Mouse (Mus musculus) neural tube, embryonic 14.5 days (tissue): Measurements from ENCODE around the gene Gpr179. TPM values are rescaled to one million over a fixed set of nuclear protein-coding genes. Genes with fewer than 3 reads are reported as not detected.
"Not testable (repeated sequence)": the region's sequence is repeated elsewhere in the genome, so short reads cannot be mapped to it uniquely, and the experiment has no call there.

Experiments used
- ATAC-seq: fragments of 200-750 bp; cut with Nextera tagmentation; 2 replicates; pipeline ENCODE4 v1.8.0; 2017; ENCODE audit warnings: low read depth, mild to moderate bottlenecking, moderate TSS enrichment, moderate library complexity
- H3K27ac ChIP-seq: fragments of 300-500 bp; sonication (generic); 2 replicates; pipeline ENCODE4 v1.5.1; 2014; ENCODE audit warnings: low read depth, mild to moderate bottlenecking, control low read depth, low read length, moderate library complexity, mixed read lengths
- H3K27me3 ChIP-seq: fragments of 300-500 bp; sonication (generic); 2 replicates; pipeline ENCODE4 v1.6.1; 2014; ENCODE audit warnings: low read length; ENCODE audit not compliant: control insufficient read depth, insufficient read depth
- H3K36me3 ChIP-seq: fragments of 300-500 bp; sonication (generic); 2 replicates; pipeline ENCODE4 v1.6.1; 2014; ENCODE audit warnings: low read length, mixed read lengths; ENCODE audit not compliant: control insufficient read depth, insufficient read depth
- H3K4me1 ChIP-seq: fragments of 300-500 bp; sonication (generic); 2 replicates; pipeline ENCODE4 v1.6.1; 2014; ENCODE audit warnings: low read length; ENCODE audit not compliant: control insufficient read depth, insufficient read depth
- H3K4me2 ChIP-seq: fragments of 300-500 bp; sonication (generic); 2 replicates; pipeline ENCODE4 v1.6.1; 2014; ENCODE audit warnings: mild to moderate bottlenecking, low read depth, low read length, control low read depth
- H3K4me3 ChIP-seq: fragments of 300-500 bp; sonication (generic); 2 replicates; pipeline ENCODE4 v1.5.1; 2014; ENCODE audit warnings: low read depth, low read length, control low read depth, mixed read lengths
- H3K9ac ChIP-seq: fragments of 300-500 bp; sonication (generic); replicated peaks from 2 replicates; pipeline ENCODE4 v1.6.1; 2014; ENCODE audit warnings: low read depth, mild to moderate bottlenecking, control low read depth, low read length, mixed read lengths
- H3K9me3 ChIP-seq: fragments of 300-500 bp; sonication (generic); 2 replicates; pipeline ENCODE4 v1.6.1; 2016; ENCODE audit warnings: low read length; ENCODE audit not compliant: control insufficient read depth
- WGBS: fragments of 180-500 bp; shearing (Covaris S2); extraction: QIAGEN DNeasy Blood & Tissue Kit; methylation state at CpG from one replicate; pipeline ENCODE4 v1.1.7; 2014; 5-methylcytosine and 5-hydroxymethylcytosine counted together
- polyA plus RNA-seq: library from polyadenylated mRNA; unstranded; fragments of >200 nt; fragmentation: Nextera tagmentation; extraction: Ambion mirVana; gene quantifications from 2 replicates; pipeline ENCODE4 v1.2.1, GENCODE M21; 2014

Gpr179 gene
- polyA plus RNA-seq, 1 experiment from 2014 or later = 0.71 TPM

GRCm38 (mm10) chr11:97315504-97316503 lies 36.1 kb downstream of the Gpr179 start, which contains the start of gene Mrpl45:
Gene Mrpl45 (plus strand): TSS chr11:97315716.
- peak within 1 kb of the TSS; percentile 46 for H3K4me3 ChIP-seq
- no peaks in the 10 kb centered on the region for H3K27me3 ChIP-seq
- no peaks in the 10 kb centered on the region for H3K9me3 ChIP-seq
- peak within 1 kb of the TSS; percentile 71 for H3K27ac ChIP-seq
- peak within 1 kb of the TSS; percentile 56 for H3K9ac ChIP-seq
- WGBS = under 1% methylated on average over 50 of the region's 50 CpGs
- H3K4me2 ChIP-seq = peak within 1 kb of the TSS; percentile 55
- peak; percentile 96 for ATAC-seq
- H3K36me3 ChIP-seq = no peaks in the 10 kb centered on the region
- H3K4me1 ChIP-seq = peaks cover 8% of the 10 kb centered on the region; the same call in 1 of the 2 replicates

- Histone ChIP-seq H3K9me3 (no peaks in the 10 kb centered on the region), H3K27ac (peak overlapping the region; percentile 44; the same call in 1 of the 2 replicates), H3K4me2 (peak overlapping the region; percentile 55), H3K9ac (no peak overlapping the region), H3K4me1 (peaks cover 9% of the 10 kb centered on the region; the same call in 1 of the 2 replicates), H3K36me3 (no peaks in the 10 kb centered on the region), H3K4me3 (peak overlapping the region; percentile 46), H3K27me3 (no peaks in the 10 kb centered on the region)
- WGBS = 51% methylated on average over 8 of the region's 8 CpGs
- ATAC-seq = no peak
These were observed 37.0 kb downstream of the Gpr179 start for GRCm38 (mm10) chr11:97314751-97315503.

GRCm38 (mm10) chr11:97314110-97314509 lies 37.8 kb downstream of the Gpr179 start:
- no peaks in the 10 kb centered on the region for H3K9me3 ChIP-seq

GRCm38 (mm10) chr11:97312871-97313270 lies 39.0 kb downstream of the Gpr179 start:
- not testable (repeated sequence) for H3K4me1 ChIP-seq, H3K27me3 ChIP-seq, H3K27ac ChIP-seq, H3K4me2 ChIP-seq, H3K9ac ChIP-seq, H3K9me3 ChIP-seq, H3K36me3 ChIP-seq, ATAC-seq, H3K4me3 ChIP-seq
- WGBS = 87% methylated on average over 1 of the region's 1 CpGs

More at GRCm38 (mm10) chr11:97314110-97314509, 37.8 kb downstream of the Gpr179 start:
- Histone ChIP-seq H3K27ac (no peak overlapping the region), H3K27me3 (no peaks in the 10 kb centered on the region), H3K4me2 (no peak overlapping the region), H3K36me3 (no peaks in the 10 kb centered on the region), H3K9ac (no peak overlapping the region), H3K4me3 (no peak overlapping the region), H3K4me1 (peaks cover 9% of the 10 kb centered on the region; the same call in 1 of the 2 replicates)
- no peak for ATAC-seq
- 98% methylated on average over 3 of the region's 3 CpGs for WGBS

- Histone ChIP-seq H3K27ac (peak overlapping the region; percentile 48; the same call in 1 of the 2 replicates), H3K9ac (no peak overlapping the region), H3K36me3 (no peaks in the 10 kb centered on the region), H3K4me2 (peak overlapping the region; percentile 69), H3K4me3 (peak overlapping the region; percentile 4; the same call in 1 of the 2 replicates), H3K4me1 (peaks cover 5% of the 10 kb centered on the region; the same call in 1 of the 2 replicates), H3K9me3 (no peaks in the 10 kb centered on the region), H3K27me3 (no peaks in the 10 kb centered on the region)
- WGBS = 6% methylated on average over 18 of the region's 18 CpGs
- no peak for ATAC-seq
These were observed 40.8 kb downstream of the Gpr179 start for GRCm38 (mm10) chr11:97310895-97311631.

- peak overlapping the region; percentile 69 for H3K4me2 ChIP-seq
- H3K9me3 ChIP-seq = no peaks in the 10 kb centered on the region
- ATAC-seq = peak; percentile 65
- H3K36me3 ChIP-seq = no peaks in the 10 kb centered on the region
- H3K27me3 ChIP-seq = no peaks in the 10 kb centered on the region
- peaks cover 5% of the 10 kb centered on the region; the same call in 1 of the 2 replicates for H3K4me1 ChIP-seq
- H3K4me3 ChIP-seq = peak overlapping the region; percentile 28
- WGBS = under 1% methylated on average over 25 of the region's 25 CpGs
- H3K27ac ChIP-seq = no peak overlapping the region
- H3K9ac ChIP-seq = peak overlapping the region; percentile 39; the same call in 1 of the 2 replicates
These were observed 41.8 kb downstream of the Gpr179 start for GRCm38 (mm10) chr11:97309911-97310571.

- no peak overlapping the region for H3K27ac ChIP-seq
- peak overlapping the region; percentile 39; the same call in 1 of the 2 replicates for H3K9ac ChIP-seq
- no peaks in the 10 kb centered on the region for H3K27me3 ChIP-seq
- H3K4me2 ChIP-seq = peak overlapping the region; percentile 69
- peak overlapping the region; percentile 28 for H3K4me3 ChIP-seq
- H3K4me1 ChIP-seq = peaks cover 5% of the 10 kb centered on the region; the same call in 1 of the 2 replicates
- 5% methylated on average over 9 of the region's 9 CpGs for WGBS
- no peaks in the 10 kb centered on the region for H3K36me3 ChIP-seq
- no peak for ATAC-seq
- no peaks in the 10 kb centered on the region for H3K9me3 ChIP-seq
These were observed 42.4 kb downstream of the Gpr179 start for GRCm38 (mm10) chr11:97309451-97309836.
